In the genomic region with DNA sequence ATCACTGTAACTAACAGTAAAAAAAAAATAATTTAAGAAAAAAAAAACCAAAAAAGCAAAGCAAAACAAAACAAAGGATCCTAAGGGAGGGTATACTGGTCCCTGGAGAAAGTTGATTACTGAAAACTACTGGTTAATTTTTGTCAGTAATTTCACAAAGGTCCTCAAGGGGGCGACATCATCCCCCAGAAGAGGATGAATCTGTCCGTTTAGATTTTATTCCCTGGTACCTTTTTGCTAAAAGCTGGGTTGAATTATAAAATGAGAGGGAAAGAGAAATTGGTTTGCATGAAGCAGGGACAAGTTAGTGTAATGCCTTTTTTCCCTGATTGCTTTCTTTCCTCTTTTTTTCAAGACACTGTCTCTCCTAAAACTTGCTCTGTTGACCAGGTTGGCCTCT, we compare ENCODE assay signal across 9 mouse cellular contexts. TPM values are rescaled to one million over a fixed set of nuclear protein-coding genes. Genes with fewer than 3 reads are reported as not detected.
DNase-seq lines count a peak whose midpoint lies in the region; ATAC-seq and TF ChIP-seq lines count a peak whose summit lies in the region.
"Had no signal": no experiment of that assay in that cellular context is flagged by ENCODE, and none has a peak within 500 bp of the region (broad histone marks: within the 10 kb centered on the region; RNA-seq: fewer than 3 reads in every experiment).

No protein-coding gene starts in this region.

- TF ChIP-seq CTCF in lung, postnatal 0 days (IDR thresholded peaks at IDR 0.05): peak; percentile 79
- TF ChIP-seq CTCF in lung, adult 2 months (IDR thresholded peaks at IDR 0.05; ENCODE audit: insufficient read depth, low read length): no peak

- no peak overlapping the region for H3K9ac ChIP-seq in heart, embryonic 12.5 days
- no peak overlapping the region for H3K9ac ChIP-seq in lung, postnatal 0 days (replicated peaks; ENCODE audit: low read depth)
- H3K9ac ChIP-seq: midbrain, embryonic 12.5 days had no signal

- TF ChIP-seq EP300 in lung, postnatal 0 days (IDR thresholded peaks at IDR 0.05): no peak

- no peak overlapping the region for H3K4me3 ChIP-seq in heart, embryonic 12.5 days
- H3K4me3 ChIP-seq in lung, postnatal 0 days (ENCODE audit: low read depth, low read length): no peak overlapping the region
- H3K4me3 ChIP-seq in lung, adult 2 months (replicated peaks; ENCODE audit: extremely low read depth, low read depth, low read length): no peak overlapping the region
- H3K4me3 ChIP-seq: midbrain, embryonic 12.5 days had no signal

- H3K27me3 ChIP-seq in heart, embryonic 12.5 days (replicated peaks): no peaks in the 10 kb centered on the region
- no peaks in the 10 kb centered on the region for H3K27me3 ChIP-seq in lung, postnatal 0 days (replicated peaks; ENCODE audit: insufficient read depth, low read length)
- H3K27me3 ChIP-seq: midbrain, embryonic 12.5 days had no signal

- no peak overlapping the region for H3K27ac ChIP-seq in heart, embryonic 12.5 days (ENCODE audit: poor library complexity, severe bottlenecking)
- H3K27ac ChIP-seq in lung, postnatal 0 days (ENCODE audit: low read length): no peak overlapping the region
- H3K27ac ChIP-seq: midbrain, embryonic 12.5 days had no signal

- no peaks in the 10 kb centered on the region for H3K9me3 ChIP-seq in heart, embryonic 12.5 days (replicated peaks)
- no peaks in the 10 kb centered on the region for H3K9me3 ChIP-seq in lung, postnatal 0 days (ENCODE audit: low read length)
- H3K9me3 ChIP-seq: midbrain, embryonic 12.5 days had no signal

- TF ChIP-seq POLR2A in lung, adult 2 months (IDR thresholded peaks at IDR 0.05; ENCODE audit: borderline replicate concordance, extremely low read depth, low read depth, low read length): no peak

- WGBS in heart, embryonic 12.5 days: 3% methylated on average over 2 of the region's 2 CpGs
- WGBS in lung, postnatal 0 days: 2% methylated on average over 2 of the region's 2 CpGs
- 0% methylated on average over 2 of the region's 2 CpGs for WGBS in lung, adult 2 months

- peak; percentile 52 to 64 for DNase-seq in heart, adult 18-20 months
- DNase-seq in lung, postnatal 0 days (ENCODE audit: low spot score): peak; percentile 80
- DNase-seq in lung, adult 2 months: no peak
- peak; percentile 82 for DNase-seq in NIH3T3 (ENCODE audit: low read depth)
- DNase-seq in heart, postnatal 14 days: peak; percentile 36 to 63
- peak; percentile 55 for DNase-seq in thymus, postnatal 25 days

- H3K36me3 ChIP-seq in heart, embryonic 12.5 days: no peaks in the 10 kb centered on the region
- H3K36me3 ChIP-seq in lung, postnatal 0 days (ENCODE audit: insufficient read depth, low read length): no peaks in the 10 kb centered on the region
- H3K36me3 ChIP-seq: midbrain, embryonic 12.5 days had no signal

- H3K4me2 ChIP-seq in heart, embryonic 12.5 days: no peak overlapping the region
- no peak overlapping the region for H3K4me2 ChIP-seq in lung, postnatal 0 days (replicated peaks; ENCODE audit: low read depth, low read length)
- H3K4me2 ChIP-seq: midbrain, embryonic 12.5 days had no signal

- H3K4me1 ChIP-seq in heart, embryonic 12.5 days (replicated peaks): peaks cover 7% of the 10 kb centered on the region
- H3K4me1 ChIP-seq in lung, postnatal 0 days (ENCODE audit: insufficient read depth, low read depth, low read length): no peaks in the 10 kb centered on the region
- peaks cover 5% of the 10 kb centered on the region; the same call in 1 of the 2 replicates for H3K4me1 ChIP-seq in lung, adult 2 months (ENCODE audit: control insufficient read depth, insufficient read depth, low read length)

- ATAC-seq in heart, embryonic 12.5 days (ENCODE audit: insufficient number of reproducible peaks, low FRiP score): no peak
- ATAC-seq in lung, postnatal 0 days: no peak
- no peak for ATAC-seq in monocyte, adult 5-6 weeks (replicated peaks; ENCODE audit: insufficient number of reproducible peaks, low FRiP score, low TSS enrichment, poor library complexity, severe bottlenecking)

- intact Hi-C loops in heart, postnatal 14 days (cut with DNase I): loop anchor here (1.0 kb wide), 2 partner anchors 30 to 69 kb away; no protein-coding TSS in a partner anchor

RNA-seq across cellular contexts. Expression of gene Zc3h4, which starts 4.8 kb away (rescaled TPM):
- total RNA-seq in heart, adult 18-20 months (2021): 10 to 100 TPM; 25.4 to 34.5 TPM
- 14.3 and 14.9 TPM in 2 replicates for polyA plus RNA-seq in heart, embryonic 12.5 days (2016; fragmentation: Nextera tagmentation; extraction: Ambion mirVana)
- polyA plus RNA-seq in lung, postnatal 0 days (2015; fragmentation: Nextera tagmentation; extraction: Ambion mirVana): 7.9 and 8.2 TPM in 2 replicates
- polyA plus RNA-seq in lung, adult 2 months (2012; rRNA removed): 44.9 and 45.9 TPM in 2 replicates
- total RNA-seq in heart, postnatal 14 days (2021): 10 to 100 TPM; 29.5 to 30.1 TPM
- 20.4 to 63.1 TPM (median 27.4 TPM) in 3 replicates for total RNA-seq in monocyte, adult 5-6 weeks (2017)

RNA-seq across cellular contexts. Expression of gene Sae1, which starts 8.3 kb away (rescaled TPM):
- 10 to 100 TPM; 37.3 to 40.6 TPM for total RNA-seq in heart, adult 18-20 months (2021)
- polyA plus RNA-seq in heart, embryonic 12.5 days (2016; fragmentation: Nextera tagmentation; extraction: Ambion mirVana): 232 and 254 TPM in 2 replicates
- polyA plus RNA-seq in lung, postnatal 0 days (2015; fragmentation: Nextera tagmentation; extraction: Ambion mirVana): 84.8 and 92.3 TPM in 2 replicates
- polyA plus RNA-seq in lung, adult 2 months (2012; rRNA removed): 20.7 and 31.0 TPM in 2 replicates
- 10 to 100 TPM; 41.8 to 47.6 TPM for total RNA-seq in heart, postnatal 14 days (2021)
- total RNA-seq in monocyte, adult 5-6 weeks (2017): 108 to 150 TPM (median 134 TPM) in 3 replicates

RNA-seq across cellular contexts. Expression of gene Tmem160, which starts 56.6 kb away (rescaled TPM):
- 100 to 1,000 TPM in 1 of 2 experiments, 10 to 100 TPM in 1; 87.4 to 101 TPM for total RNA-seq in heart, adult 18-20 months (2021)
- polyA plus RNA-seq in heart, embryonic 12.5 days (2016; fragmentation: Nextera tagmentation; extraction: Ambion mirVana): 79.0 and 83.6 TPM in 2 replicates
- polyA plus RNA-seq in lung, postnatal 0 days (2015; fragmentation: Nextera tagmentation; extraction: Ambion mirVana): 81.0 and 87.9 TPM in 2 replicates
- polyA plus RNA-seq in lung, adult 2 months (2012; rRNA removed): 129 and 205 TPM in 2 replicates
- 10 to 100 TPM; 85.0 to 86.8 TPM for total RNA-seq in heart, postnatal 14 days (2021)
- total RNA-seq in monocyte, adult 5-6 weeks (2017): 16.1 to 32.9 TPM (median 21.0 TPM) in 3 replicates
